In genomic region chr1:106240116-106240685, GRCm38 (mm10) we compare ENCODE assay signal across 19 mouse cellular contexts.
A peak's percentile ranks its signal among the peaks of the same experiment; 100 is the strongest.
DNase-seq lines count a peak whose midpoint lies in the region; TF ChIP-seq lines count a peak whose summit lies in the region.
"Had no signal": no experiment of that assay in that cellular context is flagged by ENCODE, and none has a peak within 500 bp of the region (broad histone marks: within the 10 kb centered on the region; RNA-seq: fewer than 3 reads in every experiment).

No protein-coding gene starts in this region.

- DNase-seq in cerebellum, adult 9-11 months, result peak; percentile 41
- no peak for DNase-seq in cerebellum, adult 11 months
- no peak for DNase-seq in gastrocnemius, adult 2 months
- DNase-seq in gastrocnemius, postnatal 10 days, result no peak
- DNase-seq in lung, adult 18-20 months, result peak; percentile 21 to 61
- no peak for DNase-seq in lung, adult 2 months
- DNase-seq in kidney, postnatal 36 days, result no peak
- DNase-seq: heart, adult 11 months; kidney, adult 11 months; liver, postnatal 0 days; right cerebral cortex, postnatal 25 days had no signal

- no peak for TF ChIP-seq POLR2A in lung, adult 2 months (IDR thresholded peaks at IDR 0.05; ENCODE audit: borderline replicate concordance, extremely low read depth, low read depth, low read length)
- TF ChIP-seq POLR2A in cortical plate, adult 2 months (IDR thresholded peaks at IDR 0.05; ENCODE audit: extremely low read depth, insufficient read depth, low read length), result no peak

- H3K27ac ChIP-seq in gastrocnemius, adult 2 months, result peak overlapping the region; percentile 77; the same call in 1 of the 2 replicates
- H3K27ac ChIP-seq in cortical plate, adult 2 months (ENCODE audit: insufficient read depth, low read length), result 0 out of 2 replicates have a peak overlapping the region, but pooled peaks have one; percentile 13
- H3K27ac ChIP-seq: embryonic facial prominence, embryonic 12.5 days; kidney, postnatal 0 days; midbrain, embryonic 12.5 days; stomach, postnatal 0 days had no signal

- 33% methylated on average over 7 of the region's 7 CpGs for WGBS in lung, adult 2 months

- H3K4me1 ChIP-seq in lung, adult 2 months (ENCODE audit: control insufficient read depth, insufficient read depth, low read length), result peaks cover 25% of the 10 kb centered on the region
- peaks cover 7% of the 10 kb centered on the region for H3K4me1 ChIP-seq in cortical plate, adult 2 months (ENCODE audit: control insufficient read depth, insufficient read depth, low read length)
- H3K4me1 ChIP-seq: embryonic facial prominence, embryonic 12.5 days had no signal

- intact Hi-C loops in gastrocnemius, adult 2 months (cut with DNase I), result no loop called here

- no peak overlapping the region for H3K4me3 ChIP-seq in gastrocnemius, adult 2 months
- H3K4me3 ChIP-seq in lung, adult 2 months (replicated peaks; ENCODE audit: extremely low read depth, low read depth, low read length), result no peak overlapping the region
- no peak overlapping the region for H3K4me3 ChIP-seq in cortical plate, adult 2 months (ENCODE audit: insufficient read depth, low read length)
- H3K4me3 ChIP-seq: embryonic facial prominence, embryonic 12.5 days; limb, embryonic 15.5 days; midbrain, embryonic 12.5 days; myocyte; neural tube, embryonic 15.5 days had no signal

- no peak for TF ChIP-seq CTCF in gastrocnemius, adult 2 months (IDR thresholded peaks at IDR 0.05)
- TF ChIP-seq CTCF in lung, adult 2 months (IDR thresholded peaks at IDR 0.05; ENCODE audit: insufficient read depth, low read length), result no peak
- TF ChIP-seq CTCF in cortical plate, adult 2 months (IDR thresholded peaks at IDR 0.05; ENCODE audit: extremely low read depth, insufficient read depth, low read length), result no peak

Comparison
In these comparisons a context has a peak if more than half of its experiments do, and no peak if none do; other contexts are left out.
1. DNase-seq: peak in cerebellum, adult 9-11 months (single experiment) and lung, adult 18-20 months (2 of 2); none in cerebellum, adult 11 months (single experiment), gastrocnemius, adult 2 months (single experiment), gastrocnemius, postnatal 10 days (single experiment), lung, adult 2 months (single experiment) and kidney, postnatal 36 days (0 of 2).